Mouse (Mus musculus): ENCODE results near the gene Tomm40. TPM values are rescaled to one million over a fixed set of nuclear protein-coding genes. Genes with fewer than 3 reads are reported as not detected.

The Tomm40 gene
- polyA plus RNA-seq, 1 experiment from 2014 or later: 118 TPM

GRCm38 (mm10) chr7:19716055-19716682 is 931 bp upstream of the Tomm40 start:
- 6% methylated on average over 18 of the region's 18 CpGs for WGBS
- H3K4me3 ChIP-seq: peak overlapping the region; percentile 37
- peak overlapping the region; percentile 53 for H3K9ac ChIP-seq
- H3K27ac ChIP-seq: peak overlapping the region; percentile 90
- no peak for ATAC-seq
- peaks cover 52% of the 10 kb centered on the region for H3K36me3 ChIP-seq (ENCODE audit: poor library complexity, severe bottlenecking)
- 0 out of 2 replicates have a peak, but pooled peaks cover 2% of the 10 kb centered on the region for H3K9me3 ChIP-seq (replicated peaks)
- no peaks in the 10 kb centered on the region for H3K27me3 ChIP-seq
- peak overlapping the region; percentile 63 for H3K4me2 ChIP-seq
- H3K4me1 ChIP-seq: peaks cover 23% of the 10 kb centered on the region

- ATAC-seq: no peak
- Histone ChIP-seq H3K9me3 (replicated peaks) (no peaks in the 10 kb centered on the region), H3K9ac (peak overlapping the region; percentile 95), H3K36me3 (ENCODE audit: poor library complexity, severe bottlenecking) (peaks cover 51% of the 10 kb centered on the region), H3K4me3 (peak overlapping the region; percentile 100), H3K4me2 (peak overlapping the region; percentile 98), H3K4me1 (peaks cover 23% of the 10 kb centered on the region), H3K27me3 (no peaks in the 10 kb centered on the region), H3K27ac (peak overlapping the region; percentile 70)
- WGBS: 0% methylated on average over 39 of the region's 39 CpGs
These were observed 402 bp downstream of the Tomm40 start for GRCm38 (mm10) chr7:19714836-19715235.

- Histone ChIP-seq H3K9me3 (replicated peaks) (no peaks in the 10 kb centered on the region), H3K4me2 (peak overlapping the region; percentile 98; the same call in 1 of the 2 replicates), H3K4me1 (peaks cover 23% of the 10 kb centered on the region), H3K36me3 (ENCODE audit: poor library complexity, severe bottlenecking) (peaks cover 56% of the 10 kb centered on the region), H3K4me3 (peak overlapping the region; percentile 100; the same call in 1 of the 2 replicates), H3K9ac (no peak overlapping the region), H3K27ac (no peak overlapping the region), H3K27me3 (no peaks in the 10 kb centered on the region)
- 89% methylated on average over 9 of the region's 9 CpGs for WGBS
- no peak for ATAC-seq
These were observed 1.6 kb downstream of the Tomm40 start for GRCm38 (mm10) chr7:19713598-19713997.

GRCm38 (mm10) chr7:19713196-19713595 is 2.0 kb downstream of the Tomm40 start:
- Histone ChIP-seq H3K4me1 (peaks cover 23% of the 10 kb centered on the region), H3K4me3 (no peak overlapping the region), H3K27me3 (no peaks in the 10 kb centered on the region), H3K36me3 (ENCODE audit: poor library complexity, severe bottlenecking) (peaks cover 58% of the 10 kb centered on the region), H3K4me2 (no peak overlapping the region), H3K27ac (no peak overlapping the region), H3K9me3 (replicated peaks) (no peaks in the 10 kb centered on the region), H3K9ac (no peak overlapping the region)
- no peak for ATAC-seq
- WGBS: 62% methylated on average over 4 of the region's 4 CpGs

- peaks cover 23% of the 10 kb centered on the region for H3K4me1 ChIP-seq
- H3K36me3 ChIP-seq (ENCODE audit: poor library complexity, severe bottlenecking): peaks cover 64% of the 10 kb centered on the region
- 77% methylated on average over 4 of the region's 4 CpGs for WGBS
- H3K4me2 ChIP-seq: no peak overlapping the region
- H3K27me3 ChIP-seq: no peaks in the 10 kb centered on the region
- no peak overlapping the region for H3K9ac ChIP-seq
- H3K9me3 ChIP-seq (replicated peaks): no peaks in the 10 kb centered on the region
- H3K27ac ChIP-seq: no peak overlapping the region
- no peak for ATAC-seq
- H3K4me3 ChIP-seq: no peak overlapping the region
These were observed 2.8 kb downstream of the Tomm40 start for GRCm38 (mm10) chr7:19712414-19712813.

- Histone ChIP-seq H3K27ac (no peak overlapping the region), H3K9me3 (replicated peaks) (no peaks in the 10 kb centered on the region), H3K4me3 (no peak overlapping the region), H3K9ac (no peak overlapping the region), H3K36me3 (ENCODE audit: poor library complexity, severe bottlenecking) (peaks cover 74% of the 10 kb centered on the region), H3K4me2 (no peak overlapping the region), H3K27me3 (no peaks in the 10 kb centered on the region), H3K4me1 (peaks cover 16% of the 10 kb centered on the region)
- ATAC-seq: no peak
- 94% methylated on average over 10 of the region's 10 CpGs for WGBS
These were observed 4.6 kb downstream of the Tomm40 start for GRCm38 (mm10) chr7:19710650-19711049.

GRCm38 (mm10) chr7:19705271-19705670 is 10.0 kb downstream of the Tomm40 start:
- ATAC-seq: no peak
- H3K36me3 ChIP-seq (ENCODE audit: poor library complexity, severe bottlenecking): peaks cover 81% of the 10 kb centered on the region
- no peak overlapping the region for H3K4me3 ChIP-seq
- H3K27me3 ChIP-seq: no peaks in the 10 kb centered on the region
- no peak overlapping the region for H3K27ac ChIP-seq
- 92% methylated on average over 7 of the region's 7 CpGs for WGBS
- H3K9ac ChIP-seq: no peak overlapping the region
- H3K4me1 ChIP-seq: peaks cover 4% of the 10 kb centered on the region; the same call in 1 of the 2 replicates
- H3K9me3 ChIP-seq (replicated peaks): no peaks in the 10 kb centered on the region
- H3K4me2 ChIP-seq: no peak overlapping the region

GRCm38 (mm10) chr7:19704475-19704874 is 10.8 kb downstream of the Tomm40 start:
- Histone ChIP-seq H3K4me1 (peaks cover 6% of the 10 kb centered on the region), H3K9ac (no peak overlapping the region), H3K4me2 (no peak overlapping the region), H3K36me3 (ENCODE audit: poor library complexity, severe bottlenecking) (peaks cover 73% of the 10 kb centered on the region), H3K27ac (no peak overlapping the region), H3K27me3 (no peaks in the 10 kb centered on the region), H3K9me3 (replicated peaks) (no peaks in the 10 kb centered on the region), H3K4me3 (no peak overlapping the region)
- no peak for ATAC-seq
- 89% methylated on average over 4 of the region's 4 CpGs for WGBS

- ATAC-seq: no peak
- no peak overlapping the region for H3K4me2 ChIP-seq
- no peaks in the 10 kb centered on the region for H3K27me3 ChIP-seq
- H3K4me1 ChIP-seq: peaks cover 21% of the 10 kb centered on the region
- H3K4me3 ChIP-seq: no peak overlapping the region
- peaks cover 61% of the 10 kb centered on the region for H3K36me3 ChIP-seq (ENCODE audit: poor library complexity, severe bottlenecking)
- H3K9ac ChIP-seq: no peak overlapping the region
- no peaks in the 10 kb centered on the region for H3K9me3 ChIP-seq (replicated peaks)
- no peak overlapping the region for H3K27ac ChIP-seq
- WGBS: 93% methylated on average over 15 of the region's 16 CpGs
These were observed 12.2 kb downstream of the Tomm40 start for GRCm38 (mm10) chr7:19702859-19703555.

- Histone ChIP-seq H3K4me2 (no peak overlapping the region), H3K4me1 (peaks cover 22% of the 10 kb centered on the region), H3K9ac (no peak overlapping the region; the same call in 1 of the 2 replicates), H3K27ac (peak overlapping the region; percentile 48), H3K27me3 (0 out of 2 replicates have a peak, but pooled peaks cover 3% of the 10 kb centered on the region), H3K36me3 (ENCODE audit: poor library complexity, severe bottlenecking) (peaks cover 51% of the 10 kb centered on the region), H3K4me3 (no peak overlapping the region), H3K9me3 (replicated peaks) (0 out of 2 replicates have a peak, but pooled peaks cover 3% of the 10 kb centered on the region)
- ATAC-seq: 0 out of 2 replicates have a peak, but pooled peaks have one; percentile 48
- WGBS: 30% methylated on average over 20 of the region's 22 CpGs
These were observed 14.0 kb downstream of the Tomm40 start for GRCm38 (mm10) chr7:19701069-19701761.

- Histone ChIP-seq H3K9ac (no peak overlapping the region; the same call in 1 of the 2 replicates), H3K27me3 (0 out of 2 replicates have a peak, but pooled peaks cover 3% of the 10 kb centered on the region), H3K36me3 (ENCODE audit: poor library complexity, severe bottlenecking) (peaks cover 50% of the 10 kb centered on the region), H3K4me3 (no peak overlapping the region), H3K4me2 (no peak overlapping the region), H3K4me1 (peaks cover 22% of the 10 kb centered on the region), H3K27ac (no peak overlapping the region), H3K9me3 (replicated peaks) (0 out of 2 replicates have a peak, but pooled peaks cover 3% of the 10 kb centered on the region)
- 69% methylated on average over 12 of the region's 12 CpGs for WGBS
- no peak for ATAC-seq
These were observed 14.8 kb downstream of the Tomm40 start for GRCm38 (mm10) chr7:19700299-19701068.

Measured in forebrain, embryonic 13.5 days (tissue).